Mouse (Mus musculus) thymus, postnatal 10 days (tissue): ENCODE results near the gene Gm11011.
A peak's percentile ranks its signal among the peaks of the same experiment; 100 is the strongest.
"Not testable (repeated sequence)": the region's sequence is repeated elsewhere in the genome, so short reads cannot be mapped to it uniquely, and the experiment has no call there.

Experiments
- DNase-seq, 2 experiments: peaks; one replicate each; pipeline ENCODE4 v3.0.0; 2021; ENCODE audit warnings: low spot score in 2 of 2

The Gm11011 gene

DNA sequence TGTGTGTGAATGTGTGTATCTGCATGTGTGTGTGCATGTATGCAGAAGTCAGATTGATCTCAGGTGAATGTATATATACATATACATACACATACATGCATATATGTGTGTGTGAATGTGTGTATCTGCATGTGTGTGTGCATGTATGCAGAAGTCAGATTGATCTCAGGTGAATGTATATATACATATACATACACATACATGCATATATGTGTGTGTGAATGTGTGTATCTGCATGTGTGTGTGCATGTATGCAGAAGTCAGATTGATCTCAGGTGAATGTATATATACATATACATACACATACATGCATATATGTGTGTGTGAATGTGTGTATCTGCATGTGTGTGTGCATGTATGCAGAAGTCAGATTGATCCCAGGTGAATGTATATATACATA, at the start of gene Gm11011:
Gene Gm11011, minus strand, starts transcription at position 101 of the 400 bp plus-strand sequence.
- DNase-seq, result not testable (repeated sequence)

DNA sequence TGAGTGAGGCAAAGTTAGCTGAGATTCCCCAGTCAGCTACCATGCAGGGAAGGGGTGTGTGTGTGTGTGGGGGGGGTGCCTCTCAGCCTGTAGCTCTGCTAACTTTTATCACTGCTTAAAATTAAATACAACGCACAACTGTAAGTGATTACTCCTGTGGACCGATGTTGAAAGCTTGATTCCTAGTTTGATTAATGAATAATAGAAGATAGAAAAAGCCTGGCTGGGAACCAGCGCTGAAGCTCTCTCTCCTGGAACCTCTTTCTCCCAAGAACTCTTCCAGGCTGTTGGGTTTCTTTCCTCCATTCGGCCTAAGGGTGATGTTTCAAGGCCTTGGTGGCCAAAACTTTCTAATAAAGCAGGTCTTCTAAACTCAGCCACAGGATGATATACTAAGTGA, 48.9 kb upstream of the Gm11011 start:
- DNase-seq, result no peak

DNA sequence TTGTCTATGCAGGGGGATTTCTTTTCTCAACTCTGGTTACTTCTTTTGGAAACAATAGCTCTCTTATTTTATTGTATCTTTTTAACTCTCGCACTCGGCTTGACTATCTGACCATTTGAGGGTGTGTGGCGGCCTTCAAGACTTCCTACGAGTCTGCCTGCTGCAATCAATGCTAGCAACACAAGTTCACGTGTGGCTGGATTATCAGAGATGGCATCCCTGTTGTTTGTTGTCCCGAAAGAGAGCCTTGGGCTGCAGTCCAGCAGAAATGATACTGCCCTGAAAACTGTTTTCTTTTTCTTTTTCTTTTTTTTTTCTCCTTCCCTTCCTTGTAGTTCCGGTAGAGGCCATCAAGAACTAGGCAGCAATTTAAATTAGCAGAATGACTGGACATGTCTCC, 47.9 kb upstream of the Gm11011 start:
- DNase-seq, result no peak

DNA sequence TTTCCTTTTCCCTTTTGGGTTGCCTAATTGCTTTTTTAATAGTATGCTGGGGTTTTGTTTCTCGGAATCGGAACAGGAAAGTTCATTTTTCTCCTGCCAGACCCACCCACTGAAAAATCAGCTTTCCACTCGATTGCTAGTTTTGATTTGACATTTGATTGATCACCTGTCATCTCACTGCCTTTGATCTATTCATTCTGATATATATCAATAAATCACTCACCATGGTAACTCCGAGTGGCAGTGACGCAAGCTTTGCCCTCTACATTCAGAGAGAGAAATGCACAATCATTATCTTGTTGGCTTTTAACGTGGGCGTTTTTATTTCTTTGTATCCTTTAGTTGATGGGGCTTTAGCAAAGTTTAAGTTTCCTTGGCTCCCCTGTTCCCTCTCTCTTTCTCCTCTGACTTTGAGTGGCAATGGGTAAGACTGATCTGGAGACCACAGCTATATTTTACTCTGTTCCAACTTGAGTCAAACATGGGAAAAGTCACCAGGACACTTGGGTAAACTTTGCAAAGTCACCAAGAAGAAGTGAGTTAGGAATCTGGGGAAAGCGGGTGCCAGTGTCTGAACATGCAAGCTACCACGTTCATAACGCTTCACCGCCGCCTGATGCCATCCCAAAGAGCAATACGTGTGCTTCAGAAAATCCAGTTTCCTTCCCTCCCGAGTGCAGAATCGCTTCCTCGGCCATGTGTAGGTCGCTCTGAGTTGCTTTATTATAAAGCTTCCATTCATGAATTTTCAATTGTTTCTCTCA, 47.3 kb upstream of the Gm11011 start:
- DNase-seq, result no peak

DNA sequence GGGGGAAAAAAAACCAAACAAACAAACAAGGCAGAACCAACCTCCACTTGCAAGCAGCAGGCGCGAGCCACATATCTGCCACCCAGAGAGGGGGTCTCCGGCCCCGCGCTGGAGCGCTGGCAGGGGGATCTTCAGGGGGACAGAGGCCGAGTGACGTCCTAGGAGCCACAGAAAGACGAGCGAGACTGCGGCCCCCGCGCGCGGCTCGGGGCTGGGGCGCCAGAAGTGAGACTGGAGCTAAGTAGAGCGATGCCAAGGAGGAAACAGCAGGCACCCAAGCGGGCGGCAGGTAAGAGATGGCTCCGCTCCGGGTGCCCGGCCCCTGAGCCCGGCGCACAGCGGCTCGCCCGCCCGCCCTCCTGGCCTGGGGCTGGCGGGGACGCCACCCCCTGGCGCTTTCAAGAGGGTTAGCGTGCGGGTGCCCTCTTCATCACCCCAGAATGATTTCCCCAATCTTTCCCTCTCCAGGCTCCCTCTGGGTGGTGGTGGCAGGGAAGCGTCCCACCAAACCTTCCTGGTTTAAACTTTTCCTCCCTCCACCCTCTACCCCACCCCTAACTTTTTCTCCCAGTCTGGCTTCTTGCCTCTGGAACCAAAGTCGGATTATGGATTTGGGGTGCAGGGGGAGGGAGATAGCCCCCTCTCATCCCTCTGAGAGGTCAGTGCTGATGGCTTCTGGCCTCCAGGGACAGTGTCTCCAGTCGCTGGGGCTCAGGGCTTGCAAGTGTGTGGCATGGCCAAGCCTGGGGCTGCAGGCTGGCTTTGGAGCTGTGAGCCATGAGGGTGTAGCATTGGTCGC, 46.1 kb upstream of the Gm11011 start:
- peak in 1 of 2 experiments; percentile 23 for DNase-seq

DNA sequence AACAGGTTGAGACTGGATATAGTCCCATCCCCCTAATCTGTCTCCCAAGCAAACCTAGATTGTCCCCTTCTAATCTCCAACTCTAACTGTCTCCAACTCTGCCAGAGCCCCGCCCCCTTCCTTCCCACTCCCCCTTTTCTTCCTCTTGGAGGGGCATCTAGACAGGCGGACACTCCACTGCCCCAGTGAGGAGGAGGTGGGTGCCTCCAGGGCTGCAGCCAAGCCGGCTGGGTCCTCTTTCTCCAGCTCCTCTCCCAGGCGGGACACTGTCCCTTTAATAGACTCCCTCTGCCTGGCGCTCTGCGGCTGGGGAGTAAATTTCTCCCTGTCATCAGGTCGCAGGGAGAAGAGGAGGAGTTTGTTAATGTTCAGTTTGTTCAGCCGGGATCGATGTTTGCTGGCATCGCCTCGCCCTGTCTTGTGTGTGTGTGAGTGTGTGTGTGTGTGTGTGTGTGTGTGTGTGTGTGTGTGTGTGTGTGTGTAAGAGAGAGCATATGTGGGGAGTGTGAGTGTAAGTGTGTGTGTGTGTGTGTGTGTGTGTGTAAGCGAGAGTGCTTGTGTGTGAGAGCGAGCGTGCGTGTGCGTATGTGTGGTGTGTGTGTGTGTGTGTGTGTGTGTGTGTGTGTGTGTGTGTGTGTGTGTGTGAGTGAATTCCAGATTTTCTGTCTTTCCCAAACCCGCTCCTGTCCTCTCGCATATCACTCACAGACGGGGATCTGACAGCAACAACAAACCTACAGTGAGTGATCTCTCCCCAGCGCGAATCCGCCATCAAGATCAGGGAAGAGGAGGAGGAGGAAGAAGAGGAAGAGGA, 45.0 kb upstream of the Gm11011 start, which contains the start of gene Tshz2:
Gene Tshz2, plus strand, starts transcription at position 676 of the 814 bp plus-strand sequence.
- no peak for DNase-seq

DNA sequence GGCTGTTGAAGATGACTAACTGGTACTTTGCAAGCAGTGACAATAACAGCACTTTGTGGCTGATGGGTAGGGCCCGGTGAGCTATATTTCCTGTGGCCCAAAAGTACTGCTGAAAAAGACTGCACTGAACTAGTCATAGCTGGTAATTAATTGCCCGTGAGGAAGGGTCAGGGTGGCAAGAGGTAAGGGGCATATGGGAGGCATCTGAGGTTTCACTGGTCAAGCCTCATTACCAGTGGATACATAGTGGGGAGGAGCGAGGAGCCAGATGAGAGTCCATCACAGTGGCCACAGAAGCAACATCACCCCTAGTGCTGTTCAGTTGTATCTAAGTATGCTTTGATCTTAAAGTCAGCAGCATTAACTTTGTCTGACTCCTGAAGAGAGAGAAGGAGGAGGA, 42.5 kb upstream of the Gm11011 start:
- DNase-seq, result no peak

DNA sequence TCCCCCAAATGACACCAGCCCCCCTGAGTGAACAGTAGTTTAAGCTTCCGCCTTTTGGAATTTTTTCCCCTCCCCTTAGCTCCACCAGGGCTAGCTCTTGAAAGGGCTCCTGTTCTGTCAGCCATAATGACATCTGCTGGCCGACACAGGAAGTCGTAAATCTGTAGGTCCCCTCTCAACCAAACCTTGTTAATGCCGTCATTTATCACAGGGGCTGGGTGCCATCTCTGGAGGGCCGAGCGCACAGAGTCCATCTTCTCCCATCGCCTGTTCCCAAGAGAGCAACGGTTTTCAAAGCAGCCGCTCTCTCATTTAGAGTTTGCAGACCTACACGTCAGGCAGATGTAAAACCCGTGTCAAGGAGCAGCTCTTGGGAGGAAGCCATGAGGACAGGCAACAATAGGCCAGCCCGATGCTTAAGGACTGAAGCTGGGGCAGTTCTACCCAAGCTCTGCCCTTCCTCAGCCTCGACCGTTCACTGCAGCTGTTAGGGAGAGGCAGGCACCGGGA, 33.7 kb upstream of the Gm11011 start:
- no peak for DNase-seq

DNA sequence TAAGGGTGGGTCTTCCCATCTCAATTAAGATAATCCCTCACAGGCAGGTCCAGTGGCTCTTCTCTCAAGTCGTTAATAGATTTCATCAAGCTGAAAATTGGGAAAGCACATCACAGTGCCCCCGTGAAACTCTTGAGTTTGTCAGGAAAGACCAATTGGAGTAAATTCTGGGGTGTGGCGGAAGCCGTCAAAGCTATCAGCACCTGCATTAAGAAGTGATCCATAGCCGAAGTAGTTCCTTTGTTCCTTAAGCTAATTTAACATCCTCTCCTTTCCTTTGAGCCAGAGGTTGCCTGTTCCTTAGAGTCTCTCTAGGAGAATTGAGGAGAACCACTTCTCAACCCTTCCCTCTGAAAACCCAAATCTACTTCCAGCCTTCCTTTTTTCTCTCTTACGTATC, 28.5 kb upstream of the Gm11011 start:
- DNase-seq, result no peak

DNA sequence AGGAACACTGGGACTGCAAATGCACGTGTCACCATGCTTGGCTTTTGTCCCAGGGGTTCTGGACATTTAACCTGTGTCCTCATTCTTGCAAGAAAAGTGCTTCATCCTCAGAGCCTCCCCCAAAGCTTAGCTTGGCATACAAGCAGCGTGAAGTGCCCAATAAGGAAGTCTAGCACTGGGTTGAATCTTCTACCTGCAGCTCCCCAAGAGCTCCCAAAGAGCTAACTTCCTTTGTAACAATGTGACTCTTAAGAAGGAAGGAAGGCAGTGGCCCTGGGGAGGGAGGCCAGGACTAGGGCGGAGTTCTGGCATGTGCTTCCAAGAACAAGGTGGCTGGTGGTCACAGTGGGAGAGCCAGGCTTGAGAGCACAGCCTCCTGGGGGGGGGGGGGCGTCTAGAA, 27.1 kb upstream of the Gm11011 start:
- no peak for DNase-seq

DNA sequence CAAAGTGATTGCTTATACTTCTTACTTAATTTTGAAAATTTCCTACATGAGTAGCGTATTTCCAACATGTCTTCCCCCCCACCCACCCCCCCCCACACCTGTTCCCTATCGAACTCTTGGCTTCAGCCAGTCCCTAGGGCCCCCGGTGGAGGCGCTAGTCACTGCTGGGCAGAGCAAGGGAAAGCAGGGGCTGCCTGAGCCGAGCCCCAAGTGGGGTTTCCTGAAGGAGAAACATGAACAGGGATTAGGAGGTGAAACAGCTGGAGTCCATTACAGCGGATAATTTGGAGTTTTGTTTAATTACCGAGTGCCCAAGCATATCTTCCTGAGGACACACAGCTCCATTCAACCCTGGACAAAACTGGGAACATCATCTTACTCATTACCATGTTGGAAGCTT, 24.0 kb upstream of the Gm11011 start:
- no peak for DNase-seq

DNA sequence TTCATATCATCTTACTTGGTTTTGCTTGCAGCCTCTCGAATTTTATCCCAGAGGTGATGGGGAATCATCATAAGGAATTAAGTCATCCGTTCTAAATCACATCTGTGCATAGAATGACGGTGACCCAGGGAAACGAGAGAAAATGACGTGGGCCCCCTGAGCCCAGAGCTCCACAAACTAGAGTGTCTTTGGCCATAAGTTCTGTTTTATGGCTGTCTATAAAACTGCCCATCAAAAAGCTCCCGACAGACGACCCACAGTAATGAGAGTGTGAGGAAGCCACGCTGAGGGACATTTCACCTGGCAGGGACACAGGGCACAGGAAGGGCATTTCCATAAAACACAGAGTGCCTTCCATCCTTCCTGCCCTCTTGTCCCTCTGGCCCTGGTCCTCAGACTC, 23.3 kb upstream of the Gm11011 start:
- no peak for DNase-seq

DNA sequence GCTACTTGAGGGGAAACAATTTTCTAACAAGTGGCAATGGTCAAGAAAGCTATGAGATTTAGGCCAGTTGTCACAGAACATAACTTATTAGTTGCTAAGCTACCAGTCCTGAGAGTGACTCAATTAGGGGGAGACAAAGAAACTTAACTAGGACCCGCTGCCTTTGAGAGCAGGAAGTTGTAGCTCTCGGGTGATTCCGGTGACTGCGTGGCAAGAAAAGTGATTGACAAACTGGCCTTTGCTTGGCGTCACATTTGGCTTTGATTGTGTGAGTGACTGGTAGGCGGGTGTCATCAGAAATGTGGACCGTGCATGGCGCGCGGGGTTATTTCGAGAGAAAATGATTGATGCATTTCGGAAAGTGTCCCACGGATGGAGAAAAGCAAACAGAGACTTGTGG, 22.4 kb upstream of the Gm11011 start:
- no peak for DNase-seq

DNA sequence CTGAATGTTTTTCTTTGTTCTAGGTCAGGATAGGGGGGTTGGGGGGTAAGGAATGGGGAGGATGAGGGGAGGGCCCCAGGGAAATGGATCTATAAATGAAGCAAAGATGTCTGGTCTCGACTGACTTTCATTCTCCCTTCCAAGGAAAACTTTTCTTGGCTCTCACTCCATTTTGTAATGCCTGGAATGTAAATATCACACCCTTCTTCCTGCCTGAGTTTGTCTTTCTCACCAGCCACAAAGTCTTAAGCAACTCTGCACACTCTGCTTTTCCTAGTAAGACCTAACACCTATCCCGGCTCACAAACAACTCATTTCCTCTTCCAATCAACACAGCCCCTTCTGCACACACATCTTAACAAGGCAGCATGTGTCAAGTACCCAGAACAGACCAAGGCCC, 20.2 kb upstream of the Gm11011 start:
- DNase-seq, result no peak

DNA sequence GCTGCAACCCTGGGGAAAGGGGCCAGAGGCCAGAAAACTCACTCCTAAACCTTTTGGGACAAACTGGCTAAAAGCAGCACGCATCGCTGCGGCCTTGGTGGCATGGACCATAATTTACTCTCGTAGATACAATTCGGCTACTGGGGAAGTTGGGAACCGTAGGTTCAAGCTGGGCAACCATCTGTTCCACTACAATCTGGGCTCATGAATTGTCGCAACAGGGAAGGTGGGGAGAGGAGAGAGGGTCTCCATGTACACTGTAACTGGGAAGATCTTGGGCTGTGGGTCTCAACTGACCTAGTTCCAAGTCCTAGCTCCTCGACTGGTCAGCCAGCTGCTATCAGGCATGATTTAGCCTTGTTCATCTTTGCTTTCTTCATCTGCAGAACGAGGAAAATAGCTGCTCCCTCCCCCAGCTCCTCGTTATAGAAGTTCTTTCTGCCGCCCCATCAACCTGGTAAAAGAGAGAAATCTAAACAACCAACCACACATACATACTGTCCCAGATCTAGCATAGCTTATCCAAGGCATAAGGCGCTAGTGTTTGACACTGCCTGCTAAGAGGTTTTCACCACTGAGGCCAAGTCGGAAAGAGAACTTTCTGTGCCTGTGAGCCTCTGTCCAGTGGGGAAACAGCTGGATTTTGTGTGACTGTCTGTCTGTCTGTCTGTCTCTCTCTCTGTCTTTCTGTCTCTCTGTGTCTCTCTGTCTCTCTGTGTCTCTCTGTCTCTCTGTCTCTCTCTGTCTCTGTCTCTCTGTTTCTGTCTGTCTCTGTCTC, 19.5 kb upstream of the Gm11011 start:
- DNase-seq, result no peak

DNA sequence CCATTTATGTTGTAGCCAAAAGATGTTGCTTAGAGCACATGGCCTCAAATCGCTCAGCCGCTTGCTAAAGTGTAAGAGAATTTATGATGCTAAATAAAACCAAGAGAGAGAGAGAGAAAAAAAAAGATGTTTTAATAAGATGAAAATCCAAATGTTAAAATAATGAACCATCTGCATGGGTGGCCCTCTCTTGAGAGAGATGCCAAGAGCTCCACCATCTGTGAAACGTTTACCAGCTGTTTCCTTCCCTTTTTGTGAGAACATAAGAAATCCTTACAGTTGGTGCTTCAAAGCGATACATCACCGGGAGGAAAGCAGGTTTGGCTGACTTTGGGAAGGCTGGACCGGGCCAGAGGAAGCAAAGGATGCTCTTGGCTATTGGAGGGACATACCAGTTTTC, 12.6 kb upstream of the Gm11011 start:
- DNase-seq, result no peak

DNA sequence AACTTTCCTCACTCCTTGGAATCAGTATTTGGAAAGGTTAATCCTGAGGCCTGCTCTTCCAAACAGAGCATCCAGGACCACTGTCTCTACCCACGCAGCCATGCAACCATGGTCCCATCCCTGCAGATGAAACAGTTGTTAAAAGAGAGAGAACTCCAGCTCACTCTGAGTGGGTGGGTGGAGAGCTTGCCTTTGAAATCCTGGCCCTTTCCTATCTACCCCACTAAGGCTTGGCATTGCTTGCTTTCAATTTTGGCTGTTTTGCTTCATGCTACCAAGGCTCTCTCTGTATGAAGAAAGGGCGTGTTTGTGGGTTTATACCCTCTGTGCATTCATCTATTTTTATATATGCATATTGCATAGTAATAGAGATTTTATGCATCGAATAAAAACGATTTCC, 12.0 kb upstream of the Gm11011 start:
- DNase-seq, result no peak

DNA sequence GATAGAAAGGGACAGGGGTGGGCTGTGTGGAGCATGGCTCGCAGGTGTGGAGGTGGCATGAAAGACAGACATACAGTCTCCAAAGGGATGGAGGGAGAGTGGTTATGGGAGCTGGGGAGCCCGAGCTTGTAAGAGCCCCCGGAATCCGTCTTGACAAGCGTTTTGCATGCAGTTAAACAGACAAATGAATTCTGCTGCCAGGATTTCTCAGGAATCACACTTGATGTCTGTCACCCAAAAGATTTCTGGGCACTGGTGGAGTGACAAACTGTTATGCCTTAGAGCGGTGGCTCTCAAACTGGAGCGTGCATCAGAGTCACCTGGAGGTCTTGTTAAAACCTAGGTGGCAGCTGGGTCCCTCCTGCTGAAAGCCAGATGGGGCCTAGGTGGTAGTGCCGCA, 10.4 kb upstream of the Gm11011 start:
- no peak for DNase-seq

DNA sequence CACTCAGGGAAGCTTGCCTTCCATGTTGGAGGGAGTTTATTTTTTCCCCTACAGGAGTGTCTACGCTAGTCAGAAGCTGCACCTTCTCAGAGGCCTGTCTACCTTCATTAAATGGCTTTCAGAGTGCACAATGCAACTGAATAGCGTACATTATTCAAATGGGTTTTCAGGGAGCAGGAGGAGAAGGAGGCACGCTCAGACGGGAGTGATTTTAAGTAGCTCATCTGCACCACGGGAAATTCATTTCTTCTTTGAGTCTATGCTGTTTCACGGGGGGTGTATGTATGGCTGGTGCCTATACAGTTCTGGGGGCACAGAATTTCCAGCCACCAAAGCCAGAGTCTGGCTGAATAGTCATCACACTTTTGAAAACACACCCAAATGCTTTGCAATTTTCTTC, 9.8 kb upstream of the Gm11011 start:
- no peak for DNase-seq

DNA sequence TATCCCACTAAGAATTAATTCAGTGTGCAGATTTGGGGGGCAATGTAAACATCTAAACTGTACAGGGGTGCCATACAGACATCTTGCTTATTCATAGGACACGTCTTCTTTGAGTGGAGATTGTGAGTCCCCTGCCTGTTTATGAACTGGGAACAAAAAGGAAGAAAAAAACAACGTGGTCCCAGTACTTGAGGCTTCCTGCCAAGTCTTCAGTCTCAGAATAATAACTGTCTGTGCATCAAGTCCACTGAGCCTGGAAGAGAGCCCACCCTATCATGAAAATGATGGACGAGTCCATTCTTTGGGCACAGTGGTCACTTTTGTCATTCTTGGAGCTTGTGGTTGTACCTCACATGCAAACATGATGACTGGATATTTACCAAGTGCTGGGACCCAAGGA, 6.2 kb upstream of the Gm11011 start:
- DNase-seq, result no peak

DNA sequence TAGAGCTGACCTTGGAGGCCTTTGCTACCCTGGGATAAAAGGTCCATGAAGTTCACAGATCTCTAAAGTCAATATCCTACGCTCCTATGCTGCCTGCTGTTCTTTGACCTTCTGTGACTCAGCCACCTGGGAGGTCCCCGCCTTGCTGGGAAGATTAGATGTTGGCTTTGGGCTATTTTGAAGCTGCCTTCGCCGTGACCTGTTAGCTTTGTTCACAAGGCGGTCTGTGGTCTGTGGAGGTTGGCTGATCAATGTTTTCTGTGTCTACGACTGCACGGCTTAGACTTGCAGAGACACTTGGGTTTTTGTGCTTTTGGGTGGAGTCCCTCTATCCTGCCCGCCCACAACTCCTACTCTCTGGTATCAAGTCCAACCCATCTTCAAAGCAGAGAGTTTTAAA, 2.9 kb upstream of the Gm11011 start:
- DNase-seq, result no peak
